Mouse (Mus musculus): ENCODE results near the gene Hoxb6.

DNA sequence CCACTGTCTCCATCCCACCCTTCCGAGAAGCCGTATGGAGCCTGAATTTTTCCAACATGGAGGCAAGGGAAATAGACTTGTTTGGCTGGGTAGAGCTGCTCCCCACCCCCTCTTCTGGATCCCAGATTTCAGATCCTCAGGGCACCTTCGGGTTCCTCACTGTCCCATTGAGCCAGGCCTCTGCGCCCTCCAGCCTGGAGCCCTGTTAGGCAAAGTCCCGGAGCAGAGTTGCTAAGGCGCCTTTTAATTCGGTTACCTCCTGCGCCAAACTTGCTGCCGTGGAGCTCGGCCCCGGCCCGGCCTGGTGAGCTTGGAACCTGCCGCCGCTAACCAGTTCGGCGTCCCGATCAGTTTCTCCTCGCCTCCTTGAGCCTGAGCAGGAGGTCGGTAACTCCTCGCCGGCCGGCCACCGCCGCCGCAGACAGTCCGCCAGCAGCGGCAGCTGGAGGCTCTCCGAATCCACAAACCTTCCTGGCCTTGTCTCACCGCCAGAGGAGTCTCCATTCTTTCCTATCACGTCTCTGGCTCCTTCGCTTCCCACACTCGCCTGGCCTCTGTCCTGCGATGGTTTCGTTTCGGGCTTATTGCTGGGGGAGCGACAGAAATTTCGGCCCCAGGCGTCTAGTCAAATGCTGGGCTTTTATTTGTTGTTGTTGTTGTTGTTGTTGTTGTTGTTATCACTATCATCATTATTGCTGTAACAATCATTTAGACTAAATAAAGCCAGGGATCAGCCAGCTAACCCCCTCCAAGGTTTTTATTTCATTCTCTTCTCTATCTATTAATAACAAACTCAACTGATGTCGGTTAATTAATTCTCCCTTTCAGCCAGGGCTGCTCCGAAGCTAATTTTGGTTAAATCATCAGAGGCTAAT, 49.7 kb downstream of the Hoxb6 start:
- TF ChIP-seq MAZ (IDR thresholded peaks at IDR 0.05; ENCODE audit: low read depth, low read length) (no peak), POLR2A (IDR thresholded peaks at IDR 0.05; ENCODE audit: control insufficient read depth in 1 of 2, insufficient read depth in 1 of 2, low read depth in 1 of 2, low read length in 2 of 2, poor library complexity in 1 of 2) (no peak), CTCF (IDR thresholded peaks at IDR 0.05 in 2 of 3, conservative IDR thresholded peaks at IDR 0.05 in 1 of 3; ENCODE audit: control insufficient read depth in 1 of 3, insufficient read depth in 1 of 3, low read depth in 2 of 3, low read length in 3 of 3, poor library complexity in 1 of 3, severe bottlenecking in 1 of 3) (no peak), ZMIZ1 (IDR thresholded peaks at IDR 0.05; ENCODE audit: low read depth, low read length) (no peak), TAL1 (IDR thresholded peaks at IDR 0.05; ENCODE audit: low read length) (no peak), MAX (IDR thresholded peaks at IDR 0.05; ENCODE audit: low read length) (no peak), TCF12 (IDR thresholded peaks at IDR 0.05; ENCODE audit: low read depth, low read length) (no peak), NRF1 (IDR thresholded peaks at IDR 0.05; ENCODE audit: insufficient read depth, low read depth, low read length, poor library complexity, severe bottlenecking) (no peak)
